ENCODE assay signal across 9 mouse cellular contexts in the genomic region with DNA sequence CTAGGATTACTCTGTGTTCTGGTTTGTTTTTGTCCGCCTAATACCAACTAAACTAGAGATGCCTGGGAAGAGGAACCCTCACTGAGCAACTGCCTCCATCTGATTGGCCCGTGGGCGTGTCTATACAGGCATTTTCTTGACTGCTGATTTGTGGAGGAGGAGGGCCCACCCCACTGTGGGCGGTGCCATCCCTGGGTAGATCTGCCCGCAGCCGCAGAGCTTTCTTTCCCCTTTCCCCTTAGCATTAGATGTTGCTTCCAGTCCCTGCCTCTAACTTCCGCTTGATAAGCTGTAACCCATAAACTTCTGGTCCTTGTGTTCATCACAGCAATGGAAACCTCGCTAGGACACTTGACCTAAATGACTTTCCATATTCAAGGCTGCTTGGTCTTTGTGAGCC.
DNase-seq lines count a peak whose midpoint lies in the region; ATAC-seq and TF ChIP-seq lines count a peak whose summit lies in the region.
"Had no signal": no experiment of that assay in that cellular context is flagged by ENCODE, and none has a peak within 500 bp of the region (broad histone marks: within the 10 kb centered on the region; RNA-seq: fewer than 3 reads in every experiment).

No protein-coding gene starts in this region.

- H3K4me3 ChIP-seq in midbrain, embryonic 11.5 days (ENCODE audit: low read depth, low read length), result no peak overlapping the region
- H3K4me3 ChIP-seq in midbrain, embryonic 13.5 days (replicated peaks), result no peak overlapping the region
- H3K4me3 ChIP-seq in heart, adult 2 months, result no peak overlapping the region
- H3K4me3 ChIP-seq in forebrain, postnatal 0 days (ENCODE audit: low read depth, low read length), result no peak overlapping the region
- H3K4me3 ChIP-seq: hindbrain, embryonic 15.5 days had no signal

- H3K4me1 ChIP-seq in midbrain, embryonic 11.5 days (ENCODE audit: control insufficient read depth, insufficient read depth, low read length), result no peaks in the 10 kb centered on the region; the same call in 1 of the 2 replicates
- H3K4me1 ChIP-seq in midbrain, embryonic 13.5 days (replicated peaks), result peaks cover 2% of the 10 kb centered on the region; the same call in 1 of the 2 replicates
- no peaks in the 10 kb centered on the region for H3K4me1 ChIP-seq in heart, adult 2 months (ENCODE audit: control insufficient read depth, insufficient read depth, low read length)
- H3K4me1 ChIP-seq in forebrain, postnatal 0 days (ENCODE audit: insufficient read depth), result no peaks in the 10 kb centered on the region

- H3K27me3 ChIP-seq in midbrain, embryonic 11.5 days (ENCODE audit: control insufficient read depth, insufficient read depth, low read length), result no peaks in the 10 kb centered on the region
- peaks cover 13% of the 10 kb centered on the region for H3K27me3 ChIP-seq in midbrain, embryonic 13.5 days
- H3K27me3 ChIP-seq in heart, adult 2 months (ENCODE audit: control insufficient read depth, insufficient read depth, low read length), result 0 out of 2 replicates have a peak, but pooled peaks cover 1% of the 10 kb centered on the region
- H3K27me3 ChIP-seq in forebrain, postnatal 0 days (ENCODE audit: insufficient read depth, low read length), result no peaks in the 10 kb centered on the region
- H3K27me3 ChIP-seq: hindbrain, embryonic 15.5 days had no signal

- H3K9me3 ChIP-seq in midbrain, embryonic 11.5 days (ENCODE audit: control insufficient read depth, low read length), result no peaks in the 10 kb centered on the region
- no peaks in the 10 kb centered on the region for H3K9me3 ChIP-seq in midbrain, embryonic 13.5 days
- H3K9me3 ChIP-seq in forebrain, postnatal 0 days (ENCODE audit: low read length), result no peaks in the 10 kb centered on the region
- H3K9me3 ChIP-seq: hindbrain, embryonic 15.5 days had no signal

- no peak overlapping the region for H3K9ac ChIP-seq in midbrain, embryonic 11.5 days (ENCODE audit: low read length)
- H3K9ac ChIP-seq in midbrain, embryonic 13.5 days (replicated peaks), result no peak overlapping the region
- no peak overlapping the region for H3K9ac ChIP-seq in heart, adult 2 months (ENCODE audit: low read depth, low read length)
- no peak overlapping the region for H3K9ac ChIP-seq in forebrain, postnatal 0 days
- H3K9ac ChIP-seq: hindbrain, embryonic 15.5 days had no signal

- 0 out of 2 replicates have a peak, but pooled peaks have one; percentile 54 for ATAC-seq in midbrain, embryonic 11.5 days (ENCODE audit: low FRiP score)
- ATAC-seq in midbrain, embryonic 13.5 days, result no peak
- ATAC-seq in forebrain, postnatal 0 days, result no peak

- TF ChIP-seq EP300 in heart, adult 2 months (IDR thresholded peaks at IDR 0.05; ENCODE audit: insufficient read depth, low read depth, low read length), result no peak

- WGBS in midbrain, embryonic 11.5 days, result 39% methylated on average over 8 of the region's 8 CpGs
- WGBS in midbrain, embryonic 13.5 days, result 33% methylated on average over 8 of the region's 8 CpGs
- WGBS in heart, adult 2 months, result 35% methylated on average over 8 of the region's 8 CpGs
- 44% methylated on average over 8 of the region's 8 CpGs for WGBS in forebrain, postnatal 0 days

- no peak overlapping the region for H3K4me2 ChIP-seq in midbrain, embryonic 11.5 days
- H3K4me2 ChIP-seq in midbrain, embryonic 13.5 days (replicated peaks), result no peak overlapping the region
- H3K4me2 ChIP-seq in forebrain, postnatal 0 days (ENCODE audit: low read depth), result no peak overlapping the region
- H3K4me2 ChIP-seq: hindbrain, embryonic 15.5 days had no signal

- no peaks in the 10 kb centered on the region for H3K36me3 ChIP-seq in midbrain, embryonic 11.5 days (ENCODE audit: control insufficient read depth, insufficient read depth, low read length)
- H3K36me3 ChIP-seq in midbrain, embryonic 13.5 days, result no peaks in the 10 kb centered on the region
- H3K36me3 ChIP-seq in heart, adult 2 months (ENCODE audit: control insufficient read depth, insufficient read depth, low read length), result no peaks in the 10 kb centered on the region
- no peaks in the 10 kb centered on the region for H3K36me3 ChIP-seq in forebrain, postnatal 0 days (ENCODE audit: insufficient read depth)
- H3K36me3 ChIP-seq: hindbrain, embryonic 15.5 days had no signal

- TF ChIP-seq CTCF in heart, adult 2 months (IDR thresholded peaks at IDR 0.05), result no peak
- no peak for TF ChIP-seq CTCF in forebrain, postnatal 0 days (IDR thresholded peaks at IDR 0.05; ENCODE audit: low read depth)

- TF ChIP-seq POLR2A in heart, adult 2 months (IDR thresholded peaks at IDR 0.05; ENCODE audit: insufficient read depth, low read depth, low read length), result no peak

- H3K27ac ChIP-seq in midbrain, embryonic 11.5 days (ENCODE audit: low read depth, low read length), result no peak overlapping the region
- H3K27ac ChIP-seq in midbrain, embryonic 13.5 days, result no peak overlapping the region
- H3K27ac ChIP-seq in heart, adult 2 months, result no peak overlapping the region
- no peak overlapping the region for H3K27ac ChIP-seq in forebrain, postnatal 0 days (ENCODE audit: low read depth, low read length)
- H3K27ac ChIP-seq: hindbrain, embryonic 15.5 days had no signal

- no peaks in the 10 kb centered on the region for H3K79me2 ChIP-seq in heart, adult 2 months (replicated peaks; ENCODE audit: control insufficient read depth, insufficient read depth, low read length)

- DNase-seq in midbrain, embryonic 11.5 days (ENCODE audit: low spot score, missing footprints), result no peak
- peak; percentile 43 for DNase-seq in embryo, embryonic 10 days (ENCODE audit: low spot score)
- peak; percentile 10 for DNase-seq in lung, postnatal 25 days (ENCODE audit: low spot score)
- peak; percentile 73 for DNase-seq in thymus, postnatal 4 days
- no peak for DNase-seq in cerebellum, postnatal 14 days
- no peak for DNase-seq in heart, adult 2 months
- DNase-seq in forebrain, postnatal 0 days, result no peak

- intact Hi-C loops in heart, adult 2 months (cut with DNase I), result no loop called here

Comparison
In these comparisons a context has a peak if more than half of its experiments do, and no peak if none do; other contexts are left out.
1. DNase-seq: peak in embryo, embryonic 10 days (single experiment), lung, postnatal 25 days (single experiment) and thymus, postnatal 4 days (single experiment); none in midbrain, embryonic 11.5 days (single experiment), cerebellum, postnatal 14 days (0 of 2), heart, adult 2 months (0 of 2) and forebrain, postnatal 0 days (single experiment).